Mouse (Mus musculus): Measurements from ENCODE around the gene Nepro.

Nepro gene

GRCm38 (mm10) chr16:44724083-44724787 is at the start of gene Nepro:
TSS of gene Nepro (plus strand) at chr16:44724301.
- peak; percentile 95 for DNase-seq

- DNase-seq = no peak
Observed at GRCm38 (mm10) chr16:44676357-44676756, 47.7 kb upstream of the Nepro start.

GRCm38 (mm10) chr16:44679082-44679481 is 45.0 kb upstream of the Nepro start:
- DNase-seq = no peak

- no peak for DNase-seq
Observed at GRCm38 (mm10) chr16:44679503-44679971, 44.6 kb upstream of the Nepro start.

GRCm38 (mm10) chr16:44680756-44681498 is 43.2 kb upstream of the Nepro start:
- DNase-seq = peak; percentile 42

- DNase-seq = no peak
Observed at GRCm38 (mm10) chr16:44684646-44685045, 39.5 kb upstream of the Nepro start.

- no peak for DNase-seq
Observed at GRCm38 (mm10) chr16:44685401-44685800, 38.7 kb upstream of the Nepro start.

- DNase-seq = no peak
Observed at GRCm38 (mm10) chr16:44686991-44687718, 36.9 kb upstream of the Nepro start.

- no peak for DNase-seq
Observed at GRCm38 (mm10) chr16:44687719-44688420, 36.2 kb upstream of the Nepro start.

- no peak for DNase-seq
Observed at GRCm38 (mm10) chr16:44688507-44688906, 35.6 kb upstream of the Nepro start.

- no peak for DNase-seq
Observed at GRCm38 (mm10) chr16:44690501-44690900, 33.6 kb upstream of the Nepro start.

- no peak for DNase-seq
Observed at GRCm38 (mm10) chr16:44691066-44691465, 33.0 kb upstream of the Nepro start.

- peak; percentile 39 for DNase-seq
Observed at GRCm38 (mm10) chr16:44691561-44692141, 32.5 kb upstream of the Nepro start.

- no peak for DNase-seq
Observed at GRCm38 (mm10) chr16:44692541-44692940, 31.6 kb upstream of the Nepro start.

- no peak for DNase-seq
Observed at GRCm38 (mm10) chr16:44693695-44694094, 30.4 kb upstream of the Nepro start.

- DNase-seq = no peak
Observed at GRCm38 (mm10) chr16:44695214-44695858, 28.8 kb upstream of the Nepro start.

- no peak for DNase-seq
Observed at GRCm38 (mm10) chr16:44695859-44696620, 28.1 kb upstream of the Nepro start.

- no peak for DNase-seq
Observed at GRCm38 (mm10) chr16:44697473-44698205, 26.5 kb upstream of the Nepro start.

- DNase-seq = no peak
Observed at GRCm38 (mm10) chr16:44701155-44701554, 22.9 kb upstream of the Nepro start.

- DNase-seq = no peak
Observed at GRCm38 (mm10) chr16:44702272-44702671, 21.8 kb upstream of the Nepro start.

Data from kidney, adult 11 months (tissue).